Mouse (Mus musculus): Measurements from ENCODE around the gene Rgp1. TPM values are rescaled to one million over a fixed set of nuclear protein-coding genes. Genes with fewer than 3 reads are reported as not detected.
"Not testable (repeated sequence)": the region's sequence is repeated elsewhere in the genome, so short reads cannot be mapped to it uniquely, and the experiment has no call there.

Rgp1 gene
- total RNA-seq, 2 experiments from 2014 or later: 65.3 to 68.5 TPM

GRCm38 (mm10) chr4:43593453-43593852, 14.9 kb downstream of the Rgp1 start:
- no peak for DNase-seq (ENCODE audit: low spot score in 2 of 2)

DNA sequence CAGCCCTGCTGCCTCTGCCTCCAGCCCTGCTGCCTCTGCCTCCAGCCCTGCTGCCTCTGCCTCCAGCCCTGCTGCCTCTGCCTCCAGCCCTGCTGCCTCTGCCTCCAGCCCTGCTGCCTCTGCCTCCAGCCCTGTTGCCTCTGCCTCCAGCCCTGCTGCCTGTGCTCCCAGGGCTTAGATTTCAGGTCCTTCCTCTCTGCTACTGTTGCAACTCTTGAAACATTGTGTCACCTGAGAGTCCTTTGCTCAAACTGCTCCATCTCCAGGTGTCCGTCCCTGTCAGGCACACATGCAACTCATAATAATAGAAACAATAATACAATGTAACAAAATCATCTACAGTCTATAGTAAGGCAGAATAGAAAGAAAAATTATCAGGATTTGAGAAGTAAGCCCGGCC, 18.1 kb downstream of the Rgp1 start:
- not testable (repeated sequence) for DNase-seq (ENCODE audit: low spot score in 2 of 2)

- DNase-seq (ENCODE audit: low spot score in 2 of 2): no peak
Measured at GRCm38 (mm10) chr4:43598200-43598599, 19.7 kb downstream of the Rgp1 start.

- DNase-seq (ENCODE audit: low spot score in 2 of 2): no peak
Measured at GRCm38 (mm10) chr4:43598650-43599380, 20.3 kb downstream of the Rgp1 start.

DNA sequence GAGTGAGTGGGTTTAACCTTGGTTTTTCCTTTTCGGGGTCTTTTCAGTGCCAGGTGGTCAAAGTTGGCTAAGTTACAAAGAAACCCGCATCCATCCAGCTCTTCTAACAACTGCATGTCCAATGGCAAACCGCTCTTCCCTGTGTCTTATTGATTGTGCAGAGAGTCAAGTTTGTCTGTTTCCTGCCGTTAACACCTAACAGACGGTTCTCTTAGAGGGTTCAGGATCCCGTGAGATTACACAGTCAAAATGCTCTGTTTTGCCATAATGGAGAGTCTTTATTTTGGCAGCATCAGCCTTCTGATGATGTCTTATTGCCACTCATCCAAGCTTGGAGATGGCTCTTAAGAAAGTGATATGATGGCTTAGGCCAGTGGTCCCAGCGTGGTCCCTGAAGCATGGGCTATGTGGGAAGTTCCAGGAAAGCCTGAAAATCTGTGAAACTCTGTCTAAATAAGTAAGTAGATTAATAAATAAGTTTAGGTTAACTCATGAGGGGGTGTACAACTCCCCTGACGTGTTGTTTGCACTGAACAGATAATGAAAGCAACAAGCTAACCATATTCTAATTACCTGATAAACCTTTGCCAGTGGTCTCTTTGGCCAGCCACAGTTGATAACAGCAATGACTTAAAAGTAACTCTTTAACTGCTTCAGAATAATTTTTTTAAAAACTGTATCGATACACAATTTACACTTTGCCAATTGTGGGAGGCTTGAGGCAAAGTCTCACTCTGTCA, 21.9 kb downstream of the Rgp1 start:
- DNase-seq (ENCODE audit: low spot score in 2 of 2): no peak

DNA sequence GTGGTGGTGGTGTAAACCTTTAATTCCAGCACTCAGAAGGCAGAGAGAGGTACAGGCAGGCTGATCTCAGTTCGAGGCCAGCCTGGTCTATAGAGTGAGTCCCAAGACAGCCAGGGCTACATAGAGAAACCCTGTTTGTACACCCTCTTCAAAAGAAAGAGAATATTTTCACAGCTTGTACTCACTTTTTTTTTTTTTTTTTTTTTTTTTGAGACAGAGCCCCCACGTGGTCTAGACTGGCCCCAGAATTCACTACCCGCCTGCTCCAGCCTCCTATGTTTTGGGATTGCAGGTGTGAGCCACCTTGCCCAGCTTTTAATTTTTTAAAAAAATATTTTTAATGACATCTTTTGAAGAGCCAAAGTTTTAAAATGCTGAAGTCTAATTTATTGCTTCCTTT, 25.6 kb downstream of the Rgp1 start:
- no peak for DNase-seq (ENCODE audit: low spot score in 2 of 2)

GRCm38 (mm10) chr4:43604751-43605685, 26.5 kb downstream of the Rgp1 start:
- no peak for DNase-seq (ENCODE audit: low spot score in 2 of 2)

DNA sequence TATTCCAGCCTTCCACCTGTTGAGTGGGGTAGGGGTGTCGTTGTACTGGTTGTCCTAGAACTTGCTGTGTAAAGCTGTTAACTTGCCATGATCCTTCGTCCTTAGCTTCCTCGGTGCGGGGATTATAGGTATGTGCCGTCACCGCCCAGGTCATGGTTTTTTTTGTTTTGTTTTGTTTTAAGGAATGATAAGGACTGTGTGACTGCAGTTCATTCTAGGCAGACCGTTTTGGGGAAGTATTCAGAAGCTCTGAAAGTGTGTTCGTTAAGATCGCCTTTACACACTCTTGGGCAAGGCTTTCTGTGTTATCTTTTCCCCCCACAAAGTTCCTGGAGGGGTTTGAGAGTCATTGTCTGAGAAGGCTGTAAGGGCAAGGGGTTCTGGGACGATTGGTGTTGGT, 34.0 kb downstream of the Rgp1 start:
- DNase-seq (ENCODE audit: low spot score in 2 of 2): no peak

DNA sequence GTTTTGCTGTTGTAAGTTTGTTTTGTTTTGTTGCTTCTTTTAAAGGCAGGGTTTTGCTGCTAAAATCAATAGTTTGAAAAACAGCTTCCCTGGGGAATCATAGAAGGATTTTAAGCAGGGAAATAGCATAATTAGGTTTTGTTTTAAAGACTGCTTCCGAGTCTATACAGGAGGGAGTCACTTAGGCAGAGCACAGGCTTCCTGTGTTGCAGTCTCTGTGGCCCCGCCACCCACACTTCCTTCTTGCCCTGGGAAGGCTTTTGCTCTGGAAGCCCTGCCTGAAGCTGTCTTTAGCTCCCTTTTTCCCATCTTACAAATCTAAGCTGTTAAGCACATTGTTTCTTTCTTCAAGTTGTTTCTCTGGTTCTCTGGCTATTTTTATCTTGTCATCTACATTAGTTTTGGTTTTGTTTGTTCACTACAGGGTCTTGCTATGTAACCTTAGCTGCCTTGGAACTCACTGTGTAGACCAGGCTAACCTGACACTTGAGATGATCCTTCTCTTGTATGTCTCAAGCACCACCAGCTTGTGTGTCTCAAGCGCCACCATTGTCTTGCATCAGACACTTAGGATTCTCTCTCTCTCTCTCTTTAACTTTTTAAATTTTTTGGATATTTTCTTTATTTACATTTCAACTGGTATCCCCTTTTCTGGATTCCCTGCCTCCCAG, 34.7 kb downstream of the Rgp1 start:
- no peak for DNase-seq (ENCODE audit: low spot score in 2 of 2)

DNA sequence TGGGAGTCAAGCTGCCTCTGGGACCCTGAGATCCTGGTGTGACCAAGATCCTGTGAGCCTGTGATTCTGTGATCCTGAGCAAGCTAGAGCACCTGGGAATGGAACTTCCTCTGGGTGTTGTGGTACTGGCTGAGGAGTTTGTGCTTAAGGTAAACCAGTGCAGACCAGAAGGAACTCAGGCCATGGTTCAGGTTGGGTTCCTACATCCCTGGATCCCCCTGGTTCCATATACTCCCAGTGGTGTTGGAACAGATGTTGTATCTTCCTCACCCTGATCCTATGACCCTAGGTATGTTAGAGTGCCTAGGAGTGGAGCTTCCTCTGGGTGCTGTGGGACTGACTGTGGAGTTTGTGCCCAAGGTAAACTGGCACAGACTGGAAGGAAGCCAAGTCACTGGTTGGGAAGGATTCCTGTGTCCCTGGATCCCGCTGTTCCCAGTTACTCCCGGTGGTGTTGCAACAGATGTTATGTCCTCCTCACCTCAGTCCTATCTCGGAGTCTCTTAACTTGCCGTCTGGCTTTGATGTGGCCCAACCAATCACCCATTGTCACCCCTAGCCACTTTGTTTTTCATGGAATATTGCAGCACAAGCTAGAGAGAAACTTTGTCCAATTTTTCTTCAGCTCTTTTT, 41.7 kb downstream of the Rgp1 start:
- no peak for DNase-seq (ENCODE audit: low spot score in 2 of 2)

DNA sequence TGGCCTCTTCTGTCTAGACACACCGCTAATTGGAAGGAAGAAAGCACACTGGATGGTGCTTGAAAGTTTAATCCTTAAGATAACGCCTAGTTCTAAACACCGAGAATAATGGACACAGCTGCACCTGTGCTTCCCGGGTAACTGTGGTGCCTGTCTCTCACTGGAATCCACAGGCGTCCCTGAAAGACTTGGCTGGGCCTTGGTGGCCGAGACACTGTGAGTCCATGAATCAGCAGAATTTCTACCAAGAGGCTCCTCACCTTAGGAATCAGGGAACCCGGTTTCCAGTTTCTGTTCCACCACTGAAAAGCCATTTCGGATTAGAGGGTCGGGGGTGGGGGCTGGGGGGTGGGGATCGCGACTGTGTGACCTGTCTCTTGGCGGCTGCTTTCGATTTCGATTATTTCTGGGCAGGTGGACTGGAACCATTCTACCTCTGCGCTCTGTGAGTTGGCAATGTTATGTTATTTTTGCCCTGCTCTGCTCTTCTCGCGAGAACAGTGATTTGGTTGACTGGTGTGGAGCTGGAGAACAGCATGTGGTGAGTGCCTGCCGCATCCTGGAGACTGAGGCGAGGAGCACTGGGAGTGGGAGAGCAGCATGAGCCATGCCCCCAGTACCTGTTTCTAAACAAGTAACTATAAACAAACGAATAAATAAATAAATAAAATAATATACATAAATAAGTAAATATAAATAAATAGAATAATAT, 50.7 kb downstream of the Rgp1 start:
- no peak for DNase-seq (ENCODE audit: low spot score in 2 of 2)

DNA sequence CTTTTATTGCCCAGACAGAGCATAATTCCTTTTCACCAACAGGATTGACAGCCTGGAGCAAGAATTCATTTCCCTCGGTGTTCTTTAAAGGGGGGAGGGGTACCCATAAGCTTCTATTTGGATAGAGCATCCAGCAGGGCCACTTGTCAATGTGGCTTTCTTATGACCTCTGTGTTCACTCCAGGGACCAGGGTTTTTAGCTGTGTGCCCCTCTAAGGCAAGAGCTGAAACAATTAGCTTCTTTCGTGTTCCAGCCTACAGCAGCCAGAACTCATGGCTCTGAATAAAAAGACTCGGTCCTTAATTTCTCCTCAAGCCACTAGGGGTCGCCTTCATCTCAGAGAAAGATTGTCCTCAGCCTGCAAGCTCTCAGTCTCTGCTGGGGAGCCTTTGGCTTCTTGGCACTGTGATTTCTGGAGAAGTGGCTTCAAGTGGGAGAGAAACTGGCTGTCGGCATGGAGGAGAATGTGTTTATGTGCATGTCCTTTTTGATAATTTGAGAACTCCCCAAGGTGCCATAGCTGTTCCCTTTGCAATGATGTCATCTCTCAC, 51.6 kb downstream of the Rgp1 start:
- peak in 1 of 2 experiments; percentile 58 for DNase-seq (ENCODE audit: low spot score in 2 of 2)

DNA sequence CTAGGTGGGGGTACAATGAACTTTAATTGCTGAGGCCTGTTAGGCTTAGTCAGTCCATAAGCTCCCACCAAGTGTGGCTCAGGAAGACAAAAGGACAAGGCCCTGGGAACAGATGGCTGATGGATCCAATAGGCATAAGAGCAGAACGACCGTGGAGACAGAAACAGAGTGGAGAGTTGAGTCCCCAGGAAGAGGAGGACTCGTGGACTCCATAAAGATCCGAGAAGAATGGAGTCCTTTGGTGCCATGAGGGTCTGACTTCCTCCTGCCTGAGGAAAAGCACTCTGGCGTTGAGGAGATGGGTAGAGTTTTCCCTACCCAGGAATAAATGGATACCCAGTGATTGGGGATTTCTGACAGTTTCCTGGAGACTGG, 52.1 kb downstream of the Rgp1 start:
- no peak for DNase-seq (ENCODE audit: low spot score in 2 of 2)

- peak in 1 of 2 experiments; percentile 24 for DNase-seq (ENCODE audit: low spot score in 2 of 2)
Measured at GRCm38 (mm10) chr4:43631046-43631955, 52.8 kb downstream of the Rgp1 start, which contains the start of gene Npr2. Npr2 (plus strand) TSS chr4:43631935.

- DNase-seq (ENCODE audit: low spot score in 2 of 2): no peak
Measured at GRCm38 (mm10) chr4:43631956-43632920, 53.7 kb downstream of the Rgp1 start.

DNA sequence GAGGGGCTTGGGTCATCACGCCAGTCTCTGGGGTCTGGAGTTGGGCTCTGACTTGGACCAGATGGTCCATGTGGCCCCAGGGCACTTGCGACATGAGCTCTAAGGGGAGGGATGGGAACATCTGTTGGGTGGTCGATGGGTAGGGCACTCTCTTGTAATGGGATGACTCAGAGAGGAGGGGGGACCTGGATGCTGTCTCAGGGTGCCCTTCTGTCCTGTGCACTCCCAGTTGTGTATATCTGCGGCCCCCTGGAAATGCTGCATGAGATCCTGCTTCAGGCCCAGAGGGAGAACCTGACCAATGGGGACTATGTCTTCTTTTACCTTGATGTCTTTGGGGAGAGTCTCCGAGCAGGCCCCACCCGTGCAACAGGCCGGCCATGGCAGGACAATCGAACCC, 54.8 kb downstream of the Rgp1 start:
- DNase-seq (ENCODE audit: low spot score in 2 of 2): no peak

- DNase-seq (ENCODE audit: low spot score in 2 of 2): no peak
Measured at GRCm38 (mm10) chr4:43633736-43634135, 55.2 kb downstream of the Rgp1 start.
